ENCODE assay signal across 8 mouse cellular contexts in genomic region chr12:112588426-112589256, GRCm38 (mm10). TPM values are rescaled to one million over a fixed set of nuclear protein-coding genes. Genes with fewer than 3 reads are reported as not detected.
DNase-seq lines count a peak whose midpoint lies in the region; ATAC-seq lines count a peak whose summit lies in the region.

Inf2 (plus strand) TSS chr12:112588784.

- DNase-seq in adipocyte (ENCODE audit: low spot score) = peak; percentile 68
- DNase-seq in embryo, embryonic 9.5 days (ENCODE audit: extremely low spot score) = peak; percentile 88
- peak; percentile 71 to 79 for DNase-seq in gastrocnemius, postnatal 4 days (ENCODE audit: low spot score in 2 of 2)
- peak; percentile 64 to 91 for DNase-seq in left cerebral cortex, postnatal 10 days (ENCODE audit: extremely low spot score in 1 of 2, low spot score in 2 of 2)
- peak; percentile 79 for DNase-seq in right cerebral cortex, postnatal 14 days
- peak; percentile 81 for DNase-seq in urinary bladder, postnatal 25 days (ENCODE audit: low spot score)

- H3K27me3 ChIP-seq in intestine, embryonic 15.5 days (replicated peaks) = peaks cover 3% of the 10 kb centered on the region; the same call in 1 of the 2 replicates
- H3K27me3 ChIP-seq in megakaryocyte, embryonic 14.5 days (replicated peaks) = peaks cover 11% of the 10 kb centered on the region

- H3K9me3 ChIP-seq in intestine, embryonic 15.5 days = no peaks in the 10 kb centered on the region
- no peaks in the 10 kb centered on the region for H3K9me3 ChIP-seq in megakaryocyte, embryonic 14.5 days

- peak; percentile 87 for ATAC-seq in intestine, embryonic 15.5 days

- H3K36me3 ChIP-seq in intestine, embryonic 15.5 days = no peaks in the 10 kb centered on the region
- H3K36me3 ChIP-seq in megakaryocyte, embryonic 14.5 days (replicated peaks; ENCODE audit: low read length) = peaks cover 44% of the 10 kb centered on the region

- peaks cover 44% of the 10 kb centered on the region for H3K4me1 ChIP-seq in intestine, embryonic 15.5 days (replicated peaks)
- peaks cover 77% of the 10 kb centered on the region for H3K4me1 ChIP-seq in megakaryocyte, embryonic 14.5 days

- H3K9ac ChIP-seq in intestine, embryonic 15.5 days = peak within 1 kb of the TSS; percentile 69

- intact Hi-C loops in left cerebral cortex, postnatal 10 days (cut with DNase I) = no loop called here

- H3K4me2 ChIP-seq in intestine, embryonic 15.5 days (replicated peaks) = peak within 1 kb of the TSS; percentile 97

- peak within 1 kb of the TSS; percentile 61 for H3K4me3 ChIP-seq in intestine, embryonic 15.5 days (replicated peaks)
- H3K4me3 ChIP-seq in megakaryocyte, embryonic 14.5 days (replicated peaks) = peak within 1 kb of the TSS; percentile 94

- WGBS in intestine, embryonic 15.5 days = 1% methylated on average over 55 of the region's 60 CpGs

- 0 out of 2 replicates have a peak within 1 kb of the TSS, but pooled peaks have one; percentile 27 for H3K27ac ChIP-seq in intestine, embryonic 15.5 days

RNA-seq across cellular contexts. Expression of gene Inf2, which starts in this region (rescaled TPM):
- 10 to 100 TPM; 21.2 to 24.0 TPM for total RNA-seq in gastrocnemius, postnatal 4 days (2021)
- polyA plus RNA-seq in intestine, embryonic 15.5 days (2015; fragmentation: Nextera tagmentation; extraction: Ambion mirVana) = 2.5 and 2.8 TPM in 2 replicates
- 10 to 100 TPM; 53.3 to 62.6 TPM for total RNA-seq in left cerebral cortex, postnatal 10 days (2021)
- 569 and 1,129 TPM in 2 replicates for polyA plus RNA-seq in megakaryocyte, embryonic 14.5 days (2012; ENCODE audit: insufficient read depth, low replicate concordance)

Comparison
In these comparisons a context has a peak if more than half of its experiments do, and no peak if none do; other contexts are left out.
1. Peak in every context shown above with its lines: DNase-seq, ATAC-seq, H3K4me3 ChIP-seq and H3K27ac ChIP-seq.
2. RNA of gene Inf2 (polyA plus RNA-seq): 569 to 1,129 TPM in megakaryocyte, embryonic 14.5 days; 2.5 to 2.8 TPM in intestine, embryonic 15.5 days; every median in the first group is over 100 times any median in the second.